Comparison of ENCODE assay signal across 9 mouse cellular contexts in the genomic region with DNA sequence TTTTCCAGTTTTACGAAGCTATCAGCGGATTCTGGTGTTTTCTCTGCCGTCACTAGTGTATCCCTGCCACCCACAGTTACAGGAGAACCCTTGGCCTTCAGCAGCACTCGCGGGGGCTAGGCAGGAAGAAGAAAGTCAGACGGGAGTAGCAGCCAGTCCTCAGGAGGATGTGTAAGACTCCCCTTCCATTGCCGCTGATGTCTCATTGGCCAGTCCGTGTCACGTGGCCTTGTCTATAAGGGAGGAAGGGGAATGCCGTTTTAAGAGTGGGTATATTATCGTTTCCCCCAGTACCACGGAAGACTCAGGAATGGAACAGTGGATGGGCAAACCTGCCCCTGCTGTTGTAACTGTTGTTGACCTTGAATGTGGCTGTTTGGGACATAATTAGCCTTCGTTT. TPM values are rescaled to one million over a fixed set of nuclear protein-coding genes. Genes with fewer than 3 reads are reported as not detected.
A peak's percentile ranks its signal among the peaks of the same experiment; 100 is the strongest.
DNase-seq lines count a peak whose midpoint lies in the region; ATAC-seq lines count a peak whose summit lies in the region.
"Had no signal": no experiment of that assay in that cellular context is flagged by ENCODE, and none has a peak within 500 bp of the region (broad histone marks: within the 10 kb centered on the region; RNA-seq: fewer than 3 reads in every experiment).

No protein-coding gene starts in this region.

- no peaks in the 10 kb centered on the region for H3K36me3 ChIP-seq in heart, embryonic 12.5 days
- H3K36me3 ChIP-seq in embryonic facial prominence, embryonic 11.5 days (replicated peaks; ENCODE audit: control insufficient read depth, insufficient read depth, low read depth, low read length): no peaks in the 10 kb centered on the region
- H3K36me3 ChIP-seq in limb, embryonic 10.5 days: no peaks in the 10 kb centered on the region
- no peaks in the 10 kb centered on the region for H3K36me3 ChIP-seq in neural tube, embryonic 13.5 days

- H3K4me2 ChIP-seq in heart, embryonic 12.5 days: peak overlapping the region; percentile 44
- peak overlapping the region; percentile 8 for H3K4me2 ChIP-seq in embryonic facial prominence, embryonic 11.5 days (ENCODE audit: low read depth, low read length)
- H3K4me2 ChIP-seq in neural tube, embryonic 13.5 days: peak overlapping the region; percentile 35

- no peak overlapping the region for H3K9ac ChIP-seq in heart, embryonic 12.5 days
- no peak overlapping the region for H3K9ac ChIP-seq in embryonic facial prominence, embryonic 11.5 days (replicated peaks; ENCODE audit: low read length)
- peak overlapping the region; percentile 22; the same call in 1 of the 2 replicates for H3K9ac ChIP-seq in neural tube, embryonic 13.5 days

- 0 out of 2 replicates have a peak overlapping the region, but pooled peaks have one; percentile 13 for H3K4me3 ChIP-seq in heart, embryonic 12.5 days
- no peak overlapping the region for H3K4me3 ChIP-seq in embryonic facial prominence, embryonic 11.5 days (ENCODE audit: low read depth, low read length)
- H3K4me3 ChIP-seq in limb, embryonic 10.5 days: no peak overlapping the region
- H3K4me3 ChIP-seq in neural tube, embryonic 13.5 days: peak overlapping the region; percentile 28
- H3K4me3 ChIP-seq: myocyte had no signal

- no peaks in the 10 kb centered on the region for H3K27me3 ChIP-seq in heart, embryonic 12.5 days (replicated peaks)
- no peaks in the 10 kb centered on the region for H3K27me3 ChIP-seq in embryonic facial prominence, embryonic 11.5 days (ENCODE audit: control insufficient read depth, insufficient read depth, low read length)
- no peaks in the 10 kb centered on the region for H3K27me3 ChIP-seq in limb, embryonic 10.5 days (ENCODE audit: low read depth, poor library complexity, severe bottlenecking)
- no peaks in the 10 kb centered on the region for H3K27me3 ChIP-seq in neural tube, embryonic 13.5 days

- no peaks in the 10 kb centered on the region for H3K9me3 ChIP-seq in heart, embryonic 12.5 days (replicated peaks)
- no peaks in the 10 kb centered on the region for H3K9me3 ChIP-seq in embryonic facial prominence, embryonic 11.5 days (replicated peaks; ENCODE audit: control insufficient read depth, low read length)
- H3K9me3 ChIP-seq in limb, embryonic 10.5 days (replicated peaks): no peaks in the 10 kb centered on the region
- no peaks in the 10 kb centered on the region for H3K9me3 ChIP-seq in neural tube, embryonic 13.5 days

- no peak overlapping the region for H3K27ac ChIP-seq in heart, embryonic 12.5 days (ENCODE audit: poor library complexity, severe bottlenecking)
- no peak overlapping the region; the same call in 1 of the 2 replicates for H3K27ac ChIP-seq in embryonic facial prominence, embryonic 11.5 days (replicated peaks; ENCODE audit: low read depth, low read length)
- peak overlapping the region; percentile 53; the same call in 1 of the 2 replicates for H3K27ac ChIP-seq in limb, embryonic 10.5 days
- H3K27ac ChIP-seq in neural tube, embryonic 13.5 days (replicated peaks): no peak overlapping the region

- ATAC-seq in heart, embryonic 12.5 days (ENCODE audit: insufficient number of reproducible peaks, low FRiP score): no peak
- ATAC-seq in embryonic facial prominence, embryonic 11.5 days (replicated peaks; ENCODE audit: insufficient number of reproducible peaks, low FRiP score, low TSS enrichment, low read depth): no peak
- peak; percentile 75 for ATAC-seq in neural tube, embryonic 13.5 days (ENCODE audit: low read depth)

- WGBS in heart, embryonic 12.5 days: 54% methylated on average over 13 of the region's 13 CpGs
- 54% methylated on average over 13 of the region's 13 CpGs for WGBS in embryonic facial prominence, embryonic 11.5 days
- 52% methylated on average over 13 of the region's 13 CpGs for WGBS in limb, embryonic 10.5 days
- 45% methylated on average over 13 of the region's 13 CpGs for WGBS in neural tube, embryonic 13.5 days

- H3K4me1 ChIP-seq in heart, embryonic 12.5 days (replicated peaks): peaks cover 24% of the 10 kb centered on the region
- H3K4me1 ChIP-seq in embryonic facial prominence, embryonic 11.5 days (ENCODE audit: control insufficient read depth, insufficient read depth, low read length): peaks cover 7% of the 10 kb centered on the region; the same call in 1 of the 2 replicates
- H3K4me1 ChIP-seq in limb, embryonic 10.5 days: peaks cover 28% of the 10 kb centered on the region
- peaks cover 26% of the 10 kb centered on the region for H3K4me1 ChIP-seq in neural tube, embryonic 13.5 days (replicated peaks)

- DNase-seq in heart, adult 8-10 months (ENCODE audit: low spot score): no peak
- DNase-seq in embryonic facial prominence, embryonic 11.5 days (ENCODE audit: low spot score): peak; percentile 49
- DNase-seq in limb, embryonic 10.5 days (ENCODE audit: low spot score): peak; percentile 39
- no peak for DNase-seq in layer of hippocampus, adult 8-10 months (ENCODE audit: low spot score in 2 of 2)
- DNase-seq in frontal cortex, postnatal 10 days (ENCODE audit: low spot score in 2 of 2): no peak
- DNase-seq in kidney, postnatal 14 days: no peak

RNA-seq across cellular contexts. Expression of a gene that starts 53.1 kb away (rescaled TPM):
- polyA plus RNA-seq in heart, embryonic 12.5 days (2016; fragmentation: Nextera tagmentation; extraction: Ambion mirVana): 15.5 and 17.8 TPM in 2 replicates
- total RNA-seq in heart, adult 8-10 months (2022): 10 to 100 TPM; 16.9 to 26.5 (median 20.6) TPM
- polyA plus RNA-seq in embryonic facial prominence, embryonic 11.5 days (2014; fragmentation: Nextera tagmentation; extraction: Ambion mirVana): 12.1 and 12.5 TPM in 2 replicates
- polyA plus RNA-seq in limb, embryonic 10.5 days (2016; fragmentation: Nextera tagmentation; extraction: Ambion mirVana): 7.8 and 8.6 TPM in 2 replicates
- polyA plus RNA-seq in neural tube, embryonic 13.5 days (2015; fragmentation: Nextera tagmentation; extraction: Ambion mirVana): 18.4 and 19.3 TPM in 2 replicates
- 10 to 100 TPM; 40.7 to 45.2 (median 41.2) TPM for total RNA-seq in layer of hippocampus, adult 8-10 months (2022)

Comparison
In these comparisons a context has a peak if more than half of its experiments do, and no peak if none do; other contexts are left out.
1. H3K4me3 ChIP-seq: peak in heart, embryonic 12.5 days (single experiment) and neural tube, embryonic 13.5 days (single experiment); none in embryonic facial prominence, embryonic 11.5 days (single experiment) and limb, embryonic 10.5 days (single experiment).
2. DNase-seq: peak in embryonic facial prominence, embryonic 11.5 days (single experiment) and limb, embryonic 10.5 days (single experiment); none in heart, adult 8-10 months (single experiment), layer of hippocampus, adult 8-10 months (0 of 2), frontal cortex, postnatal 10 days (0 of 2) and kidney, postnatal 14 days (single experiment).
3. Peak in every context shown above with its lines, with median percentiles within 50 percentile points of each other: H3K4me2 ChIP-seq.